Mouse (Mus musculus): ENCODE data around the gene Pacs2.

Pacs2 gene

GRCm38 (mm10) chr12:113097040-113097439 is 82.7 kb downstream of the Pacs2 start:
- no peak for DNase-seq

DNA sequence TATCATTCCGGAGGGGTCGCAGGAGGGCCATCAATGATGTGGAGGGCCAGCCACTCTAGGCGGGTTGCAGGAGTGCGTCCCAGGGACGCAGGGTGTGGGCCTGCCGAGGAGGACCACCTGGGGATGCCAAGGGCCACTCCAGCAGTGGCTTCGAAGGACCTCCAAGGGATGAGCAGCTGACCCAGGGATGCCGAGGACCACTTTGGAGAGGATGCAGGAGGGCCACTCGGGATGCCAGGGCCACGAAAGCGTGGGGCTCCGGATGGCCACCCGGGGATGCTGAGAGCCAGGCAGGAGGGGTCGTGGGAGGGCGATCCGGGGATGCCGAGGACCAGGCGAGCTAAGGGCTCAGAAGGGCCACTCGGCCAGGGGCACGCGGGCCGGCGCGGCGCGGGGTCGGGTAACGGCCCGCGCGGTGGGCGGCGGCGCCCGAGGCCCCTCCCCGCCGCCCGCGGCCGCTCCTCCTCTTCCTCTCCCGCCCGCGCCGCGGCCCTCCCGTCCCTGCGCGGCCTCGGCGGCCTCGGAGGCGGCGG is 83.5 kb downstream of the Pacs2 start, which contains the start of gene Mta1:
TSS of gene Mta1 (plus strand) at position 530 of the 533 bp plus-strand sequence.
- peak; percentile 66 for DNase-seq

DNA sequence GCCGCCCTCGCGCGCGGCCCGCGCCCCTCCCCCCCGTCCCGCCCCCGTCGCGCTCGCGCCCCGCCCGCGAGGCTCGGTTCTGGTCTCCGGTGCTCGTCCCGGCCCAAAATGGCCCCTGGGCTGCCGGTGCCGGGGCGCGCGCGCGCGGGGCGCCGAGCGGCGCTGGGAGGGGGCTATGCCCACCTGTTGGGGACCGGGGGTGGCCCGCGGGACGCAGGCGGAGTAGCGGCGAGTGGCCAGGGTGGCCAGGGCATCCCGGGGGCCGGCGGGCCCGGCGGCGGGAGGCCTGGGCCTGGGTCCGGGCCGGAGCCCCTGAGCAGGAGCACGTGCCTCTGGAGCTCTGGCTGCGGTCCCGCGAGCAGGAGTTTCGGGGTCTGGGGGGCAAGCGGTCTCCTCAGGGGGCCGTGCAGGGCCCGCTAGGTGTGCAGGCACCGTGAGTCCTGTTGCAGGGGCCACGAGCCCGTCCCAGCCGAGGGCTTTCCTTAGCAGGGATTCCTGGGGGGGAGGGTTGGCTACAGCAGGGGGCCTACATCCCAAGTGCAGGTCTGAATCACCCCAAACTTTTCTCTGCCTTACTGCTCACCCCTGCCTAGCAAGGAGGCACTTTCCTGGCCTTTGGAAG is 84.3 kb downstream of the Pacs2 start:
- peak; percentile 36 for DNase-seq

- no peak for DNase-seq
Measured at GRCm38 (mm10) chr12:113099470-113100237, 85.3 kb downstream of the Pacs2 start.

- DNase-seq, result no peak
Measured at GRCm38 (mm10) chr12:113100448-113101076, 86.3 kb downstream of the Pacs2 start.

GRCm38 (mm10) chr12:113101251-113101960 is 87.1 kb downstream of the Pacs2 start:
- peak; percentile 29 for DNase-seq

GRCm38 (mm10) chr12:113102461-113102860 is 88.2 kb downstream of the Pacs2 start:
- DNase-seq, result peak; percentile 79

GRCm38 (mm10) chr12:113103846-113104451 is 89.6 kb downstream of the Pacs2 start:
- DNase-seq, result peak; percentile 32

- no peak for DNase-seq
Measured at GRCm38 (mm10) chr12:113106386-113106785, 92.1 kb downstream of the Pacs2 start.

DNA sequence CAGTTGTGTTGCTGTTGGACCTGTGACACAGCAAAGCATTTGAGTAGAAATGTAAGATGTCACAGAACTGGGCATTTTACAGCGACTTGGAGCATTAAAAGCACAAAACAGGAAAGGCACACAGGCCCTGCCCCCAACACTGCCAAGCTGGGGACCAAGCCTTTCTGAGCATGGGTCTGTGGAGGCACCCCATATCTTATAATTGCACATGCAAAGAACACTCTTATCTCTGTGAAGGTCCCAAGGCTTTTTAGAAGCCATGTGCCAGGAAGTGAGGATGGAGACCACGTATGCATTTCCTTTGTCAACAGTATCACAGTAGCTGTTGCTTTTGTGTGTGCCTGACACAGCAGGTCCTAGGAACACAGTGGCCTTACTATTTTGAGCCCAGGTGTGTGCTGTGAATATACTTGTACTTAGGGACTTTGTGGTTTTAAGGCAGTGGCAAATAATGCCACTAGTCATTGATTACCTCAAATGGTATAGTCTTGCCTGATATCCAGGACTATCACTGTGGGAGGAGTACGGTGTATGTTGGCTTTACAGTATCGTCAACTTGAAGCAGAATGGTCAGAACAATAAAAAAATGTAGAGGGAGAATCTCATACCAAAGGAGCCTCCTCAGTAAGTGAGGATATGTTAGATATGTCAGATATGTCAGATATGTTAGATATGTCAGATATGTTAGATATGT is 93.3 kb downstream of the Pacs2 start:
- no peak for DNase-seq

GRCm38 (mm10) chr12:113108528-113109283 is 94.4 kb downstream of the Pacs2 start:
- DNase-seq, result no peak

- no peak for DNase-seq
Measured at GRCm38 (mm10) chr12:113109801-113110200, 95.5 kb downstream of the Pacs2 start.

- no peak for DNase-seq
Measured at GRCm38 (mm10) chr12:113114141-113114540, 99.8 kb downstream of the Pacs2 start.

DNA sequence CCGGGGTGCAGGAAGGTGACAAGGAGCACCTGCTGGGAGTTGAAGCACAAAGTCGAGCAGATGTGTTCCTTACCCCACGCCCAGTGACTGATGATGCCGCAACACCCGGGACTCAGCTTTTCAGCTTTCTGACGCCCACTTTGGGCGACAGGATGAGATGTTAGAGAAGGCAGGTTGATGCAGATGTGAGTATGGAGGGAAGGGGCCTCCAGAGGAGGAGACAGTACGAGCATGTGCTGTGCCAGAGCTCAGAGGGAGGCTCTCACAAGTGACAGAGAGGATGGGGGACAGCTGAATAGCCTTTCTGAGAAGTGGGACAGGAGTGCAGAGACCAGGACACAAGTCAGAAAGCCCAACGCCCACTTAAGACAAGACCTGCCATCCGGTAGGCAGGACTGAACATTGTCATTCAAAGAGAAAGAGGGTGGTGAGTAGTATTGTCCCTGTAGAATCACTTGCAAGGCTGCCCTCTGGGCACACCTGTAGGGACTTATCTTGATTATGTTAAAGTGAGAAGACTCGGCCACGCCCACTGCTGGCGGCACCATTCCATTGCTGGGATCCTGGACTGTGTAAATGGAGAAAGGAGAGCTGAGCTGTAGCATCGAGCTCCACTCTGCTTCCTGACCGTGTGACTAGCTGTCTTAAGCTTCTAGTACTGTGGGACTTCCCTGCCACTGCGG is 100.7 kb downstream of the Pacs2 start:
- DNase-seq, result no peak

DNA sequence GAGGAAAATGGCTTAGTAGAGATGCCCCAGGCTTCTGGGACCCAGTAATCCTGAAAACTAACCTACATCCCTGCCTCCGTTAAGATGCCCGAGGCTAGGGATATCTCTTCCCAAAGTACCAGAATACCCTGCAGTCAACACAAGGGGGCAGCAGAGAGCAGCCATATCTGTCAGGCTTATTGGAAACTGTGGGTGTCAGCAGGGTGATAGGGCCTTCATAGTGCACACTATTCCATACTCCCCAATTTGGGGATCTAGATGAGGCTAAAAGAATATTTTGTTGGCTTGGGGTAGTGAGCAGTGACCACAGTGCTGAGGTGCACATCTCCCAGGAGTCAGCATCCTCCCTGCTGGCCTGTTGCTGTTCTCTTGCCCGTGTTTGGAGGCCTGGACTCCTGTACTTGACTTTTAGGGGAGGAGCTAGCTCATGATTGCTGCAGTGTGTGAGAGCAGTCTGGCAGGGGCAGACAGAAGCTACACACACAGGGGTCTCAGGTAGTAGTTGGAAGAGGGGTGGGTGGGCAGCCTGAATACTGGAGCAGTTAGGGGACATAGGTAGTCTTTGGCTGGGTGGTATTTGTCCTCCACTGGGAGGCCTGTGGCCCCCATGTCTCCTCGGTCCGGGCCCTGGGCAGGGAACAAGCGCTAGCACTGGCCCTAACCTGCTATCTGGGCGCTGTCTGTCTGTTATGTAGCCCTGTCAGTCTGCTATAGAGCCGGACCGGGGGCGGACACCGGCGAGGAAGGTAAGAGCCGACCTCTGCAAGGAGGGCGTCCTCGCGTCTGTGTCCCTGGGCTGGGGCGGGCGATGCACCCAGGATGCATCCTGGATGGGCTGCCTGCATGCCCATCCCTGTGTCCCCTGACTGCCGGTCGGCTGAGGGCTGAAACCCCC is 105.5 kb downstream of the Pacs2 start:
- peak; percentile 76 for DNase-seq
